Mouse (Mus musculus) urinary bladder, postnatal 4 days (tissue): ENCODE measurements at regions not wholly inside any gene's neighbourhood (a gene's known extent, or its start where the extent isn't known, plus 50 kb on each side); places are given as distances from the start of the nearest gene placed in this dataset.
A peak's percentile ranks its signal among the peaks of the same experiment; 100 is the strongest.

Experiments used
- DNase-seq, 2 experiments: peaks; one replicate each; pipeline ENCODE4 v3.0.0; 2021 to 2022; ENCODE audit warnings: low spot score in 2 of 2

DNA sequence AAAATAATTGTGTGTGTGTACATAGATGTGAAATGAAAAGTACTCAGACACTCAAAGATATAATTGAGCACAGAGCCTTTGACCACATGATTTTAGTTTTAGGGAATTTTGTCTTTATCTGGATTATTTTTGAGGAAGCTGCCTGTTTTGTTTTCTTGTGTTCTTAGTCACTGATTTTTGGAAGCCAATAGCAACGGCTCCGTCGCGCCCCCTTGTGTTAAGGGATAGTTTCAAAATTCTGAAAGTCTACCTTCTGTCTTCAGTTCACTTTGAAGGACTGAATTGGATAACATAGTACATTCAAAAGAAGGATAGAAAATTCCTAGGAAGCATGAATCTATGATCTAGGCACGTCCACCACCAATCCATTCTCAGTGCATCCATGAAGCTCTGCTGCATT lies 185.8 kb upstream of the Sash1 start:
- DNase-seq = peak in 1 of 2 experiments; percentile 62

DNA sequence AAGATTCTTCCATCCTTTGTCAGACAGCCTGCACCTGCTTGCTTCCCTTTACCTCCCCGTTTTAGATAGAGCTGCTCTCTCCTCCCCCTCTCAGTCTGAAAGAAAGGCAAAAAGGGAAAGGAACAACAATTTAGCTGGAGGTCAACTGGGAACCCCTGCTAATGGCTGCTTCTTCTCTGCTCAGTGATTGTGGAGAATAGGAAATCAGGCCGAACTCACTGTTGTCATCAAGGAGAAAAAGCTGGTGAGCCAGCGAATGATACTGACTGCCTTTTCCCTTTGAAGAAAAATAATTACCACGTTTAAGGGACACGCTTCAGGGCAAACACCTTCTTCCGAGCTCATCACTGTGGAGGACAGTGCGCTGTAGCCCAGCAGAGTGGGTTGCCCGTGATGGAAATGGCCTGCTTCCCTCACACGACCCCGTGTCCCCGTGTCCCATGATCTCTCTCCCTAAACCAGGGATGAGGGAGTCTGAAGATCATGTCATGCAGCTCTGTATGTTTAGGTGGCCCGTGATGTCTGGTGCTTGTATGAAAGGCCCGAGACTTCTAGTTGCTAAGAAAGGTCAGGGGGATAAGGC lies 183.8 kb upstream of the Sash1 start:
- DNase-seq = no peak

DNA sequence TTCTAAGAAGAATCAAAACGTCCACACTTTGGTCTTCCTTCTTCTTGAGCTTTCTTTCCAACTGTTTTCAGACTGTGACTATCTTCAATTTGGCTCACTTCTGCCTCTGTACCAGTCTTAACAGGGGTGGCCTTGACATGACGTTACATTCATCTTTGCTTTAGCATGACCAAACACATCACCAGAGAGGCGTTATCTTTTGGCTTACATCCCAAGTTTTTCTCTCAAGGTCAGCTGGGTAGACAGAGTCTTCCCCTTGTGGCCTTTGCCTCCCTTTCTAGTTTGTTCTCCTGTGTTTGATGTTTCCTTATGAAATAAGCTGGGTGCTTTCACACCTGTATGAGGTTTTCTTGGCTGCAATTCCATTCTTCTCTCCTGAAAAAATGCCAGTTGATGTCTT lies 180.7 kb upstream of the Sash1 start:
- DNase-seq = no peak

DNA sequence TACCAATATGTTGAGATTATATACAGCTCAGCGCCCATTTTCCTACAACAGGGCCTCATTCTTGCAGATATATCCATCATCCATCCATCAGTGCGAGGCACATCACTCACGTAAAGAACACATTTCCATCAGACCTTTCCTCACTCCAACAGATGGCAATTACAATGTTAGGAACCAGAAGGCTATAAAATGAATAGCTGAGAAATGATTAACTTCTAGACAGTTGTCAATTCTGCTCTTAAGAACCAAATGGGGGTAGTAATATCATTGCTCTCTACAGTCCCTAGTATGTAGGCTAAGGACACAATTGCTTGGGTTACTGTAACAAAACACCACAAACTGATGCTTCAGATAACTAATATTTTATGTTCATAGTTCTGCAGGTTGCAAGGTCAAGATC lies 176.1 kb upstream of the Sash1 start:
- no peak for DNase-seq

DNA sequence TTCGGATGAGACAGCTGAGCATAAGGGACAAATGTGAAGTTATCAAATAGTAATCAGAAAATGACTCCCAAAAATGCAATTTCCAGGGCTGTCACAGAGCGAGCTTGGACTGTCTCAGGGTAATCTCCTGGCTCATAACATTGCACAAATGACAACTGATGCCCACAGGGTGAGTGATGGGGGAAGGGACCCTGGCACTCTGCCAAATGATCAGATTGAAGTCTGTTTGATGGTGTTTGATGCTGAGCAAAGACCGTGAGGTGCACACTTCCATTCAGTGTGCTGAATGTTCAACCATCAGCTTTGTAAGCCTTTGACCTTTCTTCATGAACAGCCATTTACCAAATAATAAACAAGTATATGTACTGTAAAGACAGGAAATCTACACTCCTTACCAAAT lies 169.4 kb upstream of the Sash1 start:
- no peak for DNase-seq

DNA sequence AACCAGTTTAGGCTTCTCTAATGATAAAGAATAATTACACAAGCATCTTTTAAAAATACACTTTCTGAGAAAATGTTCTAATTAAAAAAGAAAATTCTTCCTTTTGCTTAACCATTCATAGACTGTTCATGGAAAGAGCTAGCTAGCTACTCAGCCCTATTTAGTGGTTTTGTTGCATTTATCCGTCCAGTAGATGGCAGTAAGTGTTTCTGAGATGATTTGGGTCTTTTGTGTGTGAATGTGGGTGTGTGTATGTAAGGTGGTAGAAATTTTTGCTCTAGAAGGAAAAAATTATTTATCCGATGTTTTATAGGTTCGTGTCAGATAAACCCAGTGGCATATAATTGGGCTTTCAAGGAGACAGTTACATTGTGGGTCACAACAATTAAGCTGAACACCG lies 167.5 kb upstream of the Sash1 start:
- DNase-seq = no peak

DNA sequence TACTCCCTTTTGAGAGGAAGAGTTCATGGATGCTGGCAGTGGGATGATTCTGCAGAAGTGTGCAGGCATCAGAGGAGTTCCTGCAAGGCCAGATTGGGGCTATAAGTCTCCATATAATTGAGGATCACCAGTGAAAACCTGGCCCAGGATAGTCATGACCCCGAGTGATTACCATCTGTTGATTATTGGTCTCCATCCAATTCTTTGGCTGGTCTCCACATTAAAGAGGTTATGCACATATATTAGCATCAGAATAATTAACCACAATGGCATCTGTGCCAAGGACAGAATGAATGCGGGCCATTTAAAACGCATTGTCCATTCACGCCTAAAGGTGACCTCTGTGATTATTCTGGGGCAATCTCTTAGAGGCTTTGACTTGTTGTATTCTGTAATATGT lies 161.5 kb upstream of the Sash1 start:
- no peak for DNase-seq

DNA sequence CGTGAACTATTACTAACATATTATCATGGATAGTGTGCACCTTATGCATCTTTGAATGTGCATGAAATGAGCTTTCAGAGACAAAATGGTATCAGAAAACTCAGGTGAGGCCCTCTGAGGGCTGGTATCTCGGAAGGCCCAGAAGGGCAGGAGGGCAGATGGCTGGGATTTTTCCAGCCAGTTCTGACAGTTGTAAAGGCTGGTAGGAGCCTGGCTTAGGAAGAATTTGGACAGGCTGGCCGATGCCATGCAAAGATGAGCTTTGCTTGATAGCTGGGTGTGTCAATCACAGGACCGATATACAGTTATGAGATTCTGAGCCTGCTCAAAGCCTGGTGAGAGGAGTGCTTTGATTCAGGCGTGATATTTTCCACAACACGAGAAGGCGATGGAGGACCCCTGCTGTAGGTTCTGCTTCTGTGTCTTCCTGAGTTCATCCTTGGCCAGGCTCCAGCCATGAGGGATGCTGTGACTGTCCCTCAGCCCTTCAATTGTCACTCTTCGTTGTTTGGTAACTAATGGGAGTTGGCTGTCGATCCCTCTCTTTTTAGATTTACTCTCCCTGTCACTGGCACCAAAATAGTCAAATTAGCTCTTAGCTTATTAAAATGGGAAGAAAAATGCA lies 159.0 kb upstream of the Sash1 start:
- no peak for DNase-seq

DNA sequence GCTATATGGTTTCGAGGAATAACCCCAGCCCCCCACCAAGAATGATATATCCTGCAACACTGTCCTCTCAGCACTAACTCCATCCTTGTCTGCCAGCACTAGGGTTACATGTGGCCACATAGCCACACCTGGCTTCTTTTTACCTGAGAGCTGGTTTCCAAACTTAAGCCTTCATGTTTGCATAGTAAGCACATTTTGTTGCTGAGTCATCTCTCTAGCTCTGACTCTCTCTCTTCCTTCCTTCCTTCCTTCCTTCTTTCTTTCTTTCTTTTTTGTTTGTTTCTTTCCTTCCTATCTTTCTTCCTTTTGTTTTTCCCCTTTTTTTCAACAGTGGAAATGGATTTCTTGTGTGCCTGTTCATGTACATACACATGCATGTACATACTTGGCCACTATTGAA lies 157.6 kb upstream of the Sash1 start:
- no peak for DNase-seq

DNA sequence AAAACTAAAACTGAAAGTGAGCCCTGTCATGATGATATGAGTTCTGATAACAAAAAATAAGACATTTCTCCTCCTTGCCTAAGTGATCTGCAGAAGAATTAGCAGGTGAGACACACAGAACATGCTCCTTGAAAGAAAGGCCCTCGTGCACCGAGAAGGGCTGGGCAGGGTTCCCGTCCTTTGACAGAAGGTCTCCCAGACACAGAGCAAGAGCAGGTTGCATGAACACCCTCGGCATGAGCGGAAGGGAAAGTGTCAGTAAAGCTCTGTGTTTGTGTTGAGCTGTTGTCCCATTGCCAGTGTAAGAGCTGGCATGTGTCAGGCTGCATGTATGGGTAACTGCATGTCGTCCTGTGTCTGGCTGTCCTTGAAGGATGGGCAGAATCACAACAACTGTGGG lies 144.6 kb upstream of the Sash1 start:
- DNase-seq = no peak

DNA sequence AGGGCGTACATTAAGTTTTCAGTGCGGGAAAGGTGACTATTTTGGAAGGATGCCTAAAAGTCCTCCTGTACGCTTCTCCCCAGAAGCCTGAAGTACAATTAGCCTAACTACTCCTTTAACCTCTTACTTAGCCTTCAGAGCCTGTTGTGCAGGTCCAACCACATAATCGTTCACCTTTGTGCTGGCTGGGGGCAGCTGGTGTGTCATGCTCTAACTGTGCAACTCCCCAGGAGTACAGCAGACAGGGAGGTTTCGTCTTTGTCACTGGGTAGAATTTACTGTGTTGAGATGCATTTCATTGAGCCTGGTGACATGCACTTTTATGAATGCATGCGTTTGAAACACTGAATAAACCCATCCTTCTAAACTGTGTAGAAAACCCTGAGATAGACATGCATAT lies 143.6 kb upstream of the Sash1 start:
- no peak for DNase-seq

DNA sequence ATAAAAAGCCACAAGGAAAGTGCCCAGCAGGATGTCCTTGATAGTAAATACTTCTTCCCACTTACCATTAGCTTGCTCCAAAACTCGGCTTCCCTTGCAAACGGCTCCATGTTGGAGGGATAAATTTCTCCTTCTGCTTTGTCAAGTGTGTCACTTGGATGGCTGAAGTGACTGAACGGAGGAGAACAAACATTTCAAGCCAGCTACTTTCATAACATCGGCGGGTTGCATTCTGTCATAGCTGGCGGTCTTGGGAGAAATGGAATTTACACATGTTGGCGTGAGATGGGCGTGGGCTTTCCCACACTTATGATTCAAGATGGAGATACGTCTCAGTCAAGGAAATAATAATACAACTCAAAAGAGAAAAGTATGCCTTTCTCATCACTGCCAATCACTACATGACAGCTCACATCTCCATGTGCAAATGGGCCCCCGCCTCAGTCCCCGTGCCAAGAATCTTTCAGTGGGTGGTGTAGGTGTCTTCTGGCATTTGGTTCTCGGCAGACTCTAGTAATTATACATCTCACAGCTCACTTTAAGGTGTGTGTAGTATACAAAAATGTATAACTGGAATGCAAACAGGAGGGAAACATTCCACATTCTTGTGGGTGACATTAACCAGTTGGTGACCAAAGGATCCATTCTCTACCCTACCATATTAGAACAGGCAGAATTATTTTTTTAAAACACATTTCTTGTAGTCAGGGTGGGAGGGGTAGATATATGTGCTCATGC lies 141.4 kb upstream of the Sash1 start:
- no peak for DNase-seq

DNA sequence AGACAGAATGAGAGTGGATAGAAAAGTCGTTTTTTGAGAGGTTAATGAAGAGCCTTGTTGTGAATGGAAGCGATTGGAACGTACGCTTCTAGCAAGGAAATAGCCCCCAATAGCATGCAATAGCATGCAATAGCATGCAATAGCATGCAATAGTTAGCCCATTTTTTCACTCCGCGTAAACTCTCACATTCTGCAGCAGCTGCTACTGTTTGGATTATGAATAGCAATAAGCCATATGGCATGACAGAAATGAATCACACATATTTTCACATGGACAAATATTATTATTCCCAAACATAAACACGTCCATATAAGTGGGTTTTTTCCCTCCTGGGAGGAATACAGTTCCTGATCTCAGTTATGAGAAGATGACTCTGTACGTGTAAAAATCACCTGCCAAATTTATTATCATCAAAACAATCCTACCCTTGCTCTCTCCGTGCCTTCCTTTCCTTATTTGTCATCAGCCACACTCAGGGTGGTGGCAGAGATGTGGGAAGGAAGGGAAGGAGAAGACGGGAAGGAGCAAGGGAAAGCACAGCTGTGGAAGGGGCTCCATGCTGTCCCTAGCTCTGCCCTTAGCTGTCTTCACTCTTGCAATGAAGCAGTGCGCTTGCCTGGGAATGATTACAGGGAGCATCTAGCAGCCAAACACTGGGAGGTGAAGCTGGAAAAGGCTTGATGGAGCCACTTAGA lies 129.1 kb upstream of the Sash1 start:
- DNase-seq = no peak

DNA sequence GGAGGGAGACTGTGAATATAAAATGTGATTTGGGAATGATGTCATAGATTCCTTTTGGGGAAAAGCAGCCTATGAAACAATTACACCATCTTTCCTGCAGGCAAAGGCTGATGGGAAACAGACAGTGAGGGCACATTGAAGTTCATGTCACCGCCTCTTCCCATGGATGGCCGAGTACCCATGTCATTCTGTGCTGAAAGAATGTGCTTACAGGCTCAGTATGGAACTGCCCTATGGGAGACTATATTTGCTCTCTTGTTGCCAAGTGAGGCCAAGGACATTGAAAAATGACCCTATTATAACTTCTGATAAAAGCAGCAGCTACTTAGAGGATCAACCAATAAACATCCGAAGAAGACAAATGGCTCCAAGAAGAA lies 127.7 kb upstream of the Sash1 start:
- no peak for DNase-seq

DNA sequence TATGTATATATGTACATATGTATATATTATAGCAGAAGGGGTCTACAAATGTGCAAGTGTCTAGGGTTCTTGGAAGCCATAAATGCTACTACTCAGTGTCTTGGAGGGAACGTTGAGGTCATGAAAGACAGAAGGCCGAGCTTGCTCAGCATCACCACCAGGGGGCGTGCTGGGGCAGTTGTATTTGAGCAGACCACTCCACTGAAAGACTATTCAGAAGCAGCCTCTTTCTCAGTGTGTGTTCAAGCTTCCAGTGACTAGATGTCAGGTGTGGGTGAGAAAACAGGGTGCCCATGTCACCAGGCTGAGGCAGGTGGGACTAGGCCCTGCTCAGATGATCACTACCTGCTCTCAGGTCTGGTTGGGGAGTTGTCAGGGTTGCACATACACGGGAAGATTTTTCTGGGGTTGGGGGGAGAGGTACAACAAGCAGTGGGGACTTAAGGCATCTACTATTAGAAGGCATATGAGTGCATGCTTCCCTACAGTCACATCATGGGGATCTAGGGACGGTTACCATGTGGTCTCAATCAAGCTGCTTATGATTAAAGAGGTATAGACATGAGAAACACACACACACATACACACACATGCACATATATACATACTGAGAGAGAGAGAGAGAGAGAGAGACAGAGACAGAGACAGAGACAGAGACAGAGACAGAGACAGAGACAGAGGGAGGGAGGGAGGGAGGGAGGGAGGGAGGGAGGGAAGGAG lies 127.1 kb upstream of the Sash1 start:
- DNase-seq = peak; percentile 60 to 80

DNA sequence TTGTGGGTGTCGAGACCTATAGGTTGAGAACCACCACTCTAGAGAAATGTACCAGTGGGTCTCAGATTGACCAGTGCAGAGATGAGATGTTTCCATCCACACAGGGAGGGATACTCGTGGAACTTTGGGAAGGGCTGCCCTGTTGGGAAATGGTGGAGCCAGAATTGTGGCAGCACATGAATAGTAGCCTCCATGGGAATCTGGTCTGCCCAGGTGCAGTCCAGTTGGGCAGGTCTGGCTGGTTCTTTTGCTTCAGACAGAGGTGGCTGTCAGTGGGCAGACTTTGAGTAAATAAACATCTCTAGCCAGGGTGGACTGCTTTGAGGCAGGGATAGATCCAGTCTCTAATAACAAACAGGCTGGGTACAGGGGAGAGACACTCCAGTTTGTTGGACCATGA lies 126.0 kb upstream of the Sash1 start:
- peak in 1 of 2 experiments; percentile 22 for DNase-seq

DNA sequence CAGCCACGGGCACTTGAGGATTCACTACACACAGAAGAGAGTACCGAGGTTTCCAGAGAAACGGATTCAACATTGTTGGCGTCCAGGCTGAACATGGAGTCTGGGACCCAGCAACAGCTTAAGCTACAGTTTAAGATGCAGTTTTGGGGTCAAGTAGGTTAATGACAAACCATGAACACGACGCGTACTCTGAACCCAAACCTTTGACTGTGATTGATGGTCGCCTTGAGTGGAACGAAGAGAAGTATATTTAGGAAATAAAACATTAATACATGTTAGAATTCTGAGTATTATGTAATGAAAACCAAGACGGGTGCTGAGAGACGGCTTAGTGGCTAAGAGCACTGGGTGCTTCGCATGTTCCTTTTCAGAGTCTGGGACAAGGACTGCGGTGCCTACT lies 124.3 kb upstream of the Sash1 start:
- DNase-seq = no peak

DNA sequence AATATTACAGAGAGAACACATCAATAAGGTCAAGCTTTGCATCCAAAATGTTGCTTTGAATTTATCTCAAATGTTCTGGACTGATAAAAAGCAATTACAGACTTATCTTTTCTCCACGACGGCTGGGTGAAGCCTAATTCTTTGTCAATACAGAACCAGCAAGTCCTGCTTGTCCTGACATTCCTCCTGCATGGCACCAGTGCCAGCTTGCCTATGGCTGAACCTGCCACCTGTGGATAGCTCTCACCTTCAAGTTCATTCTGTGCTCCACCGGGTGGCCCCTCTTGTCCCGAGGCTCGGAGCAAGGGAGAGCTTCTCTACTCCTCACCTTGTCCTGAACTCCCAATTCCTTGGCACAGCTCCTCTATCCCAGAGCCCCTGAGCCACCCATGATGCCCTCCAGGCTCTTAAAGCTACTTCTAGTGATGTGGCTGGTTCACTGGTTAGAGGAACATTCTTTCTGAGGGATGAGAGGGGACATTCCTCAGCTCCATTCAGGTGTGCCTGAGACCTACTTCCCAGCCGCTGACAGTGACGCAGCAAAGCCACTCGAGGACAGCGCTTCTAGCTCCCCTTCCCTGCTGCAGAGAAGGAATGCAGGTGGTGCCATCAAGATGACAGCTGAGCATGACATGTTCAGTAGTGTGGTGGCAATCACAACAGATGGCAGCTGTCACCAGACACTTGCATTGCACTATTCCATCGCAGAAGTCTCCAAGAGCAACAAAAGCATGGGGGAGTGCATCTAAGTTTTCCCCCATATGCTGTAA lies 119.5 kb upstream of the Sash1 start:
- no peak for DNase-seq

DNA sequence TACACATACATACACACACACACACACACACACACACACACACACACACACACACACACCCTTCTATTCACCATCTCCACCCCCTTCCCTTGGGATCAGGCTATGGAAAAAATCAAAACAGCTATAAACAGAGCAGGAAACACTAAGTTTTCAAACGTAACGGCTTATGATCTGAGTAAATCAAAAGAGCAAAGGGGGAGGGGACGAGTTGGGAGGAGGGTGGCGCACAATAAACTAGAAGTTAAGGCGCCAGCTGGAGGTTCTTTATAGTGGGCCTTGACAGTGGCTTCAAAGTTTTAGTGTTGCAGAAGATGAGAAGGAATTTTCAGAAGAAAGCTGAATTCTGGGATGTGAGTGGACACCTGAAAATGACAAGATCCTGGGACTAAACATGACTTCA lies 116.4 kb upstream of the Sash1 start:
- DNase-seq = no peak

DNA sequence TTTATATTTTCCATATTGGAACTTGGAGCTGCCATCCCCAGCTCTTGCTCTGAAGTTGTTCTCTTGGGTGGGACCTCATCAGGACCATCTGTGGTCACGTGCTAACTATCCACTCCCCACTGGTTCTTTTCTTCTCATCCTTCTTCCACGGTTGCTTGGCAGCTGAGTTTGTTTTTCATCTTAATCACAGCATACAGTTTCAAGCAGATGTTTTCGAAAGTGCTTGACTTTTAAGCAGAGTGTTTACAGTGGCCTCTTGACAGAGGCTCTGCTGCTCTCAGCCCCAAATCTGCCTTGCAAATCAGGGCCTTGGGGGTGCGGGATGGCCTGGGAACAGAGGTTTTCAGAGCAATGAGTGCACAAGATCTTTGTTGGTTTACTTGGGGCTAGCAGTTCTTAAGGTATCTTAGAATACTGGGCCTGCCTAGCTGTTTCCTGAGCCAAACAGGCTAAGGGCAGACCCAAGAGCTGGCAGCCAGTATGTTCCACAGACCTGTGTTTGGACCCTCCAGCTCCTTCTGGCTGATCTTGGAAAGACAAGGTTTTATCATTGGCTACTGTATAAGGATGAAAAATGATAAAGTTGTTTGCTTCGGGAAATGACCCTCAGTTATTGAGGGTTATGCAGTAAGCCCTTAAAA lies 113.0 kb upstream of the Sash1 start:
- no peak for DNase-seq

DNA sequence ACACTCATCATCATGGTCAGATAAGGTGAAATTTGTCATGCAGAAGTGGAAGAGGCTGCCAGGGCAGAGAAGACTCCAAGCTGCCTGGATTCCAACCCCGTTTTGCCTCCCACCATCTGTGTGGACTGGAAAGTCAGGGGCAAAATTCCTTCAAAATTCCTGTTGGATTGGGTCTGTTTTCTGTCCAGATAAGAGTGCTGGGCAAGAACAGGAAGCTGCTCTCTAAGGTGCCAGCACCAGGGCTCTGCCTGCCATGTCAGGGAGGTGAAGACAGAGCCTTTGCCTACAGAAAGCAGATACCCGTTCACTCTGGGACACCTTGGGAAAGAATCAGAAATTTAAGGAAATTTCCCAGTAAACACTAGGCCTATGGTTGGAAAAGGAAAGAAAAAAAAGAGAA lies 112.5 kb upstream of the Sash1 start:
- no peak for DNase-seq
